Mouse (Mus musculus) lung, postnatal 36 days (tissue): Measurements from ENCODE around the gene Pla2g6.

Source experiments
- DNase-seq: peaks from one replicate; pipeline ENCODE4 v3.0.0; 2022; ENCODE audit warnings: mixed read lengths

The Pla2g6 gene

GRCm38 (mm10) chr15:79322281-79322990, 5.8 kb downstream of the Pla2g6 start:
- peak; percentile 38 for DNase-seq

GRCm38 (mm10) chr15:79321733-79322190, 6.4 kb downstream of the Pla2g6 start:
- no peak for DNase-seq

GRCm38 (mm10) chr15:79313848-79314369, 14.3 kb downstream of the Pla2g6 start:
- peak; percentile 30 for DNase-seq

- DNase-seq: no peak
Measured at GRCm38 (mm10) chr15:79307861-79308260, 20.3 kb downstream of the Pla2g6 start.

GRCm38 (mm10) chr15:79306043-79306637, 22.1 kb downstream of the Pla2g6 start:
- no peak for DNase-seq

GRCm38 (mm10) chr15:79304832-79305231, 23.4 kb downstream of the Pla2g6 start:
- DNase-seq: no peak

GRCm38 (mm10) chr15:79303725-79304124, 24.5 kb downstream of the Pla2g6 start:
- DNase-seq: peak; percentile 58

- DNase-seq: no peak
Measured at GRCm38 (mm10) chr15:79299563-79300155, 28.5 kb downstream of the Pla2g6 start.

GRCm38 (mm10) chr15:79298553-79298952, 29.6 kb downstream of the Pla2g6 start:
- peak; percentile 52 for DNase-seq

GRCm38 (mm10) chr15:79292779-79293178, 35.4 kb downstream of the Pla2g6 start:
- no peak for DNase-seq

GRCm38 (mm10) chr15:79290340-79290739, 37.9 kb downstream of the Pla2g6 start:
- DNase-seq: no peak

GRCm38 (mm10) chr15:79289441-79289840, 38.7 kb downstream of the Pla2g6 start:
- DNase-seq: no peak

GRCm38 (mm10) chr15:79288387-79288786, 39.8 kb downstream of the Pla2g6 start:
- no peak for DNase-seq

GRCm38 (mm10) chr15:79287091-79287490, 41.1 kb downstream of the Pla2g6 start:
- DNase-seq: no peak

GRCm38 (mm10) chr15:79286141-79286540, 42.0 kb downstream of the Pla2g6 start:
- no peak for DNase-seq

- no peak for DNase-seq
Measured at GRCm38 (mm10) chr15:79285399-79285798, 42.8 kb downstream of the Pla2g6 start, which contains the start of gene Baiap2l2. Gene Baiap2l2 (minus strand): TSS chr15:79285537.

- DNase-seq: no peak
Measured at GRCm38 (mm10) chr15:79283371-79283770, 44.8 kb downstream of the Pla2g6 start.

GRCm38 (mm10) chr15:79282434-79282833, 45.8 kb downstream of the Pla2g6 start:
- no peak for DNase-seq

- peak; percentile 82 for DNase-seq
Measured at GRCm38 (mm10) chr15:79281389-79281788, 46.8 kb downstream of the Pla2g6 start.

- DNase-seq: peak; percentile 64
Measured at GRCm38 (mm10) chr15:79280850-79281249, 47.3 kb downstream of the Pla2g6 start.

GRCm38 (mm10) chr15:79280209-79280608, 48.0 kb downstream of the Pla2g6 start:
- peak; percentile 51 for DNase-seq

GRCm38 (mm10) chr15:79277728-79278127, 50.5 kb downstream of the Pla2g6 start:
- DNase-seq: no peak

GRCm38 (mm10) chr15:79273020-79273419, 55.2 kb downstream of the Pla2g6 start:
- DNase-seq: no peak
